Mouse (Mus musculus): ENCODE data around the gene Itm2b. TPM values are rescaled to one million over a fixed set of nuclear protein-coding genes. Genes with fewer than 3 reads are reported as not detected.

Itm2b gene
- polyA plus RNA-seq, 1 experiment from 2014 or later, result 698 TPM

DNA sequence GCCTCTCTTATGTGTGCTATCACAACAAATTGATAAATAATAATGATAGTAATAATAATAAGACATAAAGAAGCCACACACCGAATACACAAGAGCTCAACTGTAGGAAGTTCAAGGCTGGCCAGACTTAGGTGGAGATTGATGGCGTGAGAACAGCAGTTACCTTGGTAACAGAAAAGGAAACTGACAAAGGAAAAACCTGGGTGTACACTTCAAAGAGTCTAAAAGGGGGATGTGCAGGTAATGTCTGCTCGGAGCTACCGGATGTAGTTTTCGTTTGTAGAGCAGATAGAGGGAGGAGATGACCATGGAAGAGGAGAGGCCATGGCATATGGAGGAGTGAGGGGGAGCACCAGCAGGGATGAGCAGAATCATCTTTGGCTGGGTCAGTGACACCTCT is 31.4 kb upstream of the Itm2b start:
- Histone ChIP-seq H3K4me1 (ENCODE audit: control insufficient read depth, insufficient read depth, low read length) (no peaks in the 10 kb centered on the region), H3K4me3 (ENCODE audit: low read depth, low read length) (no peak overlapping the region), H3K27me3 (ENCODE audit: control insufficient read depth, insufficient read depth, low read depth, low read length) (no peaks in the 10 kb centered on the region), H3K4me2 (ENCODE audit: low read length) (no peak overlapping the region), H3K27ac (ENCODE audit: low read length) (no peak overlapping the region), H3K9me3 (replicated peaks; ENCODE audit: control insufficient read depth, low read length, poor library complexity, severe bottlenecking) (no peaks in the 10 kb centered on the region), H3K9ac (ENCODE audit: low read depth, low read length) (no peak overlapping the region), H3K36me3 (ENCODE audit: control insufficient read depth, insufficient read depth, low read length) (no peaks in the 10 kb centered on the region)
- WGBS, result 68% methylated on average over 5 of the region's 5 CpGs
- ATAC-seq, result no peak

DNA sequence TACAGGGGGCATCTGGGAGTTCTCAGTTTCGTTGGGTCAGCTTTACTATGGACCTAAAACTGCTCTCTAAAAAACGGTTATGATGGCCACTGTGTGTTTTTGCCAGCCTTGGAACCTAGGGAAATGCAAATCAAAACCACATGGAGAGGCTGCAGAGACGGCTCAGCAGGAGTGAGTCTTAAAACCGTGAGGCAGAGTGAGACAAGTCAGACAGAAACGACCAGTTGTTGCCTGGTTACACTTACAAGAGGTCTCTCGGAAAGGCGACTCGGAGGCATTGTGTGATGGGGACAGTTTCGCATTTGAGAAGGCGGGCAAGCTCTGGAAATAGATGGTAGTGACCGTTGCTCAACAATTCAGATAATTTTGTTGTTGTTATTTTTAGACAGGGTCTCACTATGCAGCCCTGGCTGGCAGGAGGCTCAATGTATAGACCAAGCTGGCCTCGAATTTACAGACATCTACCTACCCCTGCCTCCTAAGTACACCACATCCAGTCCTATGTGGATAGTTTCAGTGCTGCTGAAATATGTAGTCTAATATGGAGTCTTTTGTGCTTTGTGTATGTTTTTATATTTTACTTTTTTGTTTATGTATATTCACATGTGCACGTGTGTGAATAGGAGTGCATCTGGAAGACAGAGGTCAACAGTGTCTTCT is 30.4 kb upstream of the Itm2b start:
- Histone ChIP-seq H3K9ac (ENCODE audit: low read depth, low read length) (no peak overlapping the region), H3K36me3 (ENCODE audit: control insufficient read depth, insufficient read depth, low read length) (no peaks in the 10 kb centered on the region), H3K4me3 (ENCODE audit: low read depth, low read length) (no peak overlapping the region), H3K4me1 (ENCODE audit: control insufficient read depth, insufficient read depth, low read length) (no peaks in the 10 kb centered on the region), H3K9me3 (replicated peaks; ENCODE audit: control insufficient read depth, low read length, poor library complexity, severe bottlenecking) (no peaks in the 10 kb centered on the region), H3K27me3 (ENCODE audit: control insufficient read depth, insufficient read depth, low read depth, low read length) (no peaks in the 10 kb centered on the region), H3K4me2 (ENCODE audit: low read length) (no peak overlapping the region), H3K27ac (ENCODE audit: low read length) (no peak overlapping the region)
- ATAC-seq, result no peak
- WGBS, result 23% methylated on average over 13 of the region's 13 CpGs

DNA sequence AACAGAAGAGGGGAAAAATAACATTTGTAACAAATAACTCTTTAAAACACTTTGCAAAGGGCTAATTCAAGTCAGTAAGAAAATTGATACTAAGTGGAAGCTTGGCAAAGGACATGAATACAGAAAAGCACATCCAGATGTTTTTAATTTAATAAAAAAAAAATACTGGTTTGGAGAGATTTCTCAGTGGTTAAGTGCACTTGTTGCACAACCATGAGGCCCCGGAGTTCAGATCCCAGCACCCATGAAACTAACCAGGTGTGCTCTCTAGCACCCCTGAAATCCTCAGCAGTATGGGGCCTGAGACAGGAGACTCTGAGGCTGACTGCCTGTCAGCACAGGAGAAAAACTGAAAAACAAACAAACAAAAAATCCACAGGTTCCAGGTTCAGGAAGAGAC is 26.6 kb upstream of the Itm2b start:
- ATAC-seq, result no peak
- no peak overlapping the region for H3K4me3 ChIP-seq (ENCODE audit: low read depth, low read length)
- H3K9me3 ChIP-seq (replicated peaks; ENCODE audit: control insufficient read depth, low read length, poor library complexity, severe bottlenecking), result no peaks in the 10 kb centered on the region
- WGBS, result 93% methylated on average over 1 of the region's 1 CpGs
- no peak overlapping the region for H3K4me2 ChIP-seq (ENCODE audit: low read length)
- no peaks in the 10 kb centered on the region for H3K36me3 ChIP-seq (ENCODE audit: control insufficient read depth, insufficient read depth, low read length)
- no peak overlapping the region for H3K9ac ChIP-seq (ENCODE audit: low read depth, low read length)
- no peaks in the 10 kb centered on the region for H3K27me3 ChIP-seq (ENCODE audit: control insufficient read depth, insufficient read depth, low read depth, low read length)
- H3K27ac ChIP-seq (ENCODE audit: low read length), result no peak overlapping the region
- no peaks in the 10 kb centered on the region for H3K4me1 ChIP-seq (ENCODE audit: control insufficient read depth, insufficient read depth, low read length)

DNA sequence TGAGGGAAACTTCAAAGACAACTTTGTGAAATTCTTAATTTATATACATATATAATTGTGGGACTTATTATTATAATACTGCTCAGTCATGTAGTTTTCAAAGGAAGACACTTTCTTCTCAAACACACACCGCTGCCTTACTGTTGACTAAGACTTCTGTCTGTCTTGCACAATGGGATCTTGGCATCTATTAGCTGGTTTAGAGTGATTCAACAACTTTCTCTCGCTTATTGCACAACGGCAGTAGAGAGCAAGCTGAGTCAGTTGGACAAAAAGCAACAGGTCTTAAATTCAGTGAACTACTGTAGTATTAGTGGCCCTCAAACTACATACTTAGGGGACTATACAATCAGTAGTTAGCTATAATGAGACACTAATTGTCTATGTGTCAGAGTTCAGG is 25.0 kb upstream of the Itm2b start:
- no peak overlapping the region for H3K9ac ChIP-seq (ENCODE audit: low read depth, low read length)
- H3K4me2 ChIP-seq (ENCODE audit: low read length), result no peak overlapping the region
- H3K9me3 ChIP-seq (replicated peaks; ENCODE audit: control insufficient read depth, low read length, poor library complexity, severe bottlenecking), result no peaks in the 10 kb centered on the region
- H3K27ac ChIP-seq (ENCODE audit: low read length), result no peak overlapping the region
- 86% methylated on average over 3 of the region's 3 CpGs for WGBS
- ATAC-seq, result no peak
- H3K4me3 ChIP-seq (ENCODE audit: low read depth, low read length), result no peak overlapping the region
- H3K36me3 ChIP-seq (ENCODE audit: control insufficient read depth, insufficient read depth, low read length), result no peaks in the 10 kb centered on the region
- no peaks in the 10 kb centered on the region for H3K27me3 ChIP-seq (ENCODE audit: control insufficient read depth, insufficient read depth, low read depth, low read length)
- no peaks in the 10 kb centered on the region for H3K4me1 ChIP-seq (ENCODE audit: control insufficient read depth, insufficient read depth, low read length)

DNA sequence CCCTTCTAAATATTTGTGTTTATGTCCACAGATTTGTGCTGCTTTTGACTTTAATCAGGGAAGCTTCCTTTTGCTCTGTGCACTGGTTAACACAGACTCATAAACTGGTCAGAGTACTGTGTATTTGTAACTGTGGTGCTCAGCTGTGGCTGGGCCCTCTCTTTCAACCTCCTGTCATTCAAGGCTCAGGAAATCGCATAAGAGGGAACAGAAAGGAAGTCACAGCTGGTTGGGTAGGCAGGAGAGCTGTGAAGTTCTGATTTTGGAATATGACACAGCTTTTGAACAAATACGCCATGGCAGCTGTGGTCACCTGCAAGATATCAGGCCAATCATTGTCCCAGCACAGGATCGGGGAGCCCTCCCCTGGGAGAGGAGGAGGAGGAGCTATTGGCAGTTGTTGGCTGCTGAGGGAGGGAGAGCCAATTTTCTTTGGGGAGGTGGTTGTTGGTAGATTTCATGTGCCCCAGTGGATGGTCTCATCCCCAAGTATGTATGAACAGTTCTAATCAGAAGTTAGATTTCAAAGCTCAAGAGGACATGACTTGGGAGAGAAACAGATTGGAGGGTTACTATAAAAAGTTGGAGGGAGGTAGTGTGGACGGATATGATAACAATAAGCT is 23.2 kb upstream of the Itm2b start:
- Histone ChIP-seq H3K4me3 (ENCODE audit: low read depth, low read length) (no peak overlapping the region), H3K36me3 (ENCODE audit: control insufficient read depth, insufficient read depth, low read length) (no peaks in the 10 kb centered on the region), H3K27ac (ENCODE audit: low read length) (no peak overlapping the region), H3K27me3 (ENCODE audit: control insufficient read depth, insufficient read depth, low read depth, low read length) (no peaks in the 10 kb centered on the region), H3K4me1 (ENCODE audit: control insufficient read depth, insufficient read depth, low read length) (no peaks in the 10 kb centered on the region), H3K9ac (ENCODE audit: low read depth, low read length) (no peak overlapping the region), H3K4me2 (ENCODE audit: low read length) (no peak overlapping the region), H3K9me3 (replicated peaks; ENCODE audit: control insufficient read depth, low read length, poor library complexity, severe bottlenecking) (no peaks in the 10 kb centered on the region)
- 79% methylated on average over 4 of the region's 4 CpGs for WGBS
- no peak for ATAC-seq

DNA sequence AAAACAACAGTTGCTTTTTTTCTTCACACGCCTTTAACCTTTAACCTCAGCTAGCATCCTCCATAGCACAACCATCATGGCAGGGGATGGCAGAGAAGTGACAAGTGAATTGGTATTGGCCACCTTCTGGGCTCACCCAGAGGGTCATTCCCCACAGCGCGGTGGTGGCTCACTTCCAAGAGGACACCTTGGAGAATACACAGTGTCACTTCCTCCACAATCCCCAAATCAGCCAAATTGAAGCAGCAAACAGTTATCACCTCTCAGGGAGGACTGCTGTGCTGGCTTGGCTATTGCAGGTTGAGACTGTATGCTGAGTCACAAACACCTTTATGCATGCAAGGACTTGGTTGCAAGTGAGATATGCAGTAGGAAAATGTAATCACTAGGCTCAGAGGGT is 18.9 kb upstream of the Itm2b start:
- H3K27me3 ChIP-seq (ENCODE audit: control insufficient read depth, insufficient read depth, low read depth, low read length), result no peaks in the 10 kb centered on the region
- no peak overlapping the region for H3K9ac ChIP-seq (ENCODE audit: low read depth, low read length)
- no peak overlapping the region for H3K4me2 ChIP-seq (ENCODE audit: low read length)
- no peak overlapping the region for H3K4me3 ChIP-seq (ENCODE audit: low read depth, low read length)
- no peak for ATAC-seq
- WGBS, result 85% methylated on average over 3 of the region's 3 CpGs
- no peak overlapping the region for H3K27ac ChIP-seq (ENCODE audit: low read length)
- H3K9me3 ChIP-seq (replicated peaks; ENCODE audit: control insufficient read depth, low read length, poor library complexity, severe bottlenecking), result no peaks in the 10 kb centered on the region
- H3K4me1 ChIP-seq (ENCODE audit: control insufficient read depth, insufficient read depth, low read length), result no peaks in the 10 kb centered on the region
- no peaks in the 10 kb centered on the region for H3K36me3 ChIP-seq (ENCODE audit: control insufficient read depth, insufficient read depth, low read length)

DNA sequence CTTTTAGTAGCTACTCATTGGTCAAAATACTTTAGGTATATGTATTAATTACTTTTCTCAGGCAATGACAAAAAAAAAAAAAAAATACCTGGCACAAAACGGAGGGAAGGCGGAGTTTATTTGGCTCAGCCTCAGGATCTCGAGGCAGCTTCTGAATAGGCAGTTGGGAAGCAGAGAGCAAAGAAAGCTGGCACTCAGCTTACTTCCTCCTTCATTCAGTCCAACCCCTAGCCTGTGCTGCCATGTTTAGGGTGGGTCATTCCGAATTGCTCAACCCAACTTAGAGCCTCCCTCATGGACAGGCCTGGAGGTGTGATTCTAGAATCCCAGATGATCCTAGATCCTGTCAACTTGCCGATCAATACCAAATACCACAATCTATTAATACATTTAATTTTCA is 18.3 kb upstream of the Itm2b start:
- H3K4me2 ChIP-seq (ENCODE audit: low read length), result no peak overlapping the region
- H3K27me3 ChIP-seq (ENCODE audit: control insufficient read depth, insufficient read depth, low read depth, low read length), result no peaks in the 10 kb centered on the region
- 72% methylated on average over 5 of the region's 5 CpGs for WGBS
- H3K27ac ChIP-seq (ENCODE audit: low read length), result no peak overlapping the region
- H3K9ac ChIP-seq (ENCODE audit: low read depth, low read length), result no peak overlapping the region
- H3K4me3 ChIP-seq (ENCODE audit: low read depth, low read length), result no peak overlapping the region
- ATAC-seq, result no peak
- H3K4me1 ChIP-seq (ENCODE audit: control insufficient read depth, insufficient read depth, low read length), result no peaks in the 10 kb centered on the region
- no peaks in the 10 kb centered on the region for H3K9me3 ChIP-seq (replicated peaks; ENCODE audit: control insufficient read depth, low read length, poor library complexity, severe bottlenecking)
- H3K36me3 ChIP-seq (ENCODE audit: control insufficient read depth, insufficient read depth, low read length), result no peaks in the 10 kb centered on the region

DNA sequence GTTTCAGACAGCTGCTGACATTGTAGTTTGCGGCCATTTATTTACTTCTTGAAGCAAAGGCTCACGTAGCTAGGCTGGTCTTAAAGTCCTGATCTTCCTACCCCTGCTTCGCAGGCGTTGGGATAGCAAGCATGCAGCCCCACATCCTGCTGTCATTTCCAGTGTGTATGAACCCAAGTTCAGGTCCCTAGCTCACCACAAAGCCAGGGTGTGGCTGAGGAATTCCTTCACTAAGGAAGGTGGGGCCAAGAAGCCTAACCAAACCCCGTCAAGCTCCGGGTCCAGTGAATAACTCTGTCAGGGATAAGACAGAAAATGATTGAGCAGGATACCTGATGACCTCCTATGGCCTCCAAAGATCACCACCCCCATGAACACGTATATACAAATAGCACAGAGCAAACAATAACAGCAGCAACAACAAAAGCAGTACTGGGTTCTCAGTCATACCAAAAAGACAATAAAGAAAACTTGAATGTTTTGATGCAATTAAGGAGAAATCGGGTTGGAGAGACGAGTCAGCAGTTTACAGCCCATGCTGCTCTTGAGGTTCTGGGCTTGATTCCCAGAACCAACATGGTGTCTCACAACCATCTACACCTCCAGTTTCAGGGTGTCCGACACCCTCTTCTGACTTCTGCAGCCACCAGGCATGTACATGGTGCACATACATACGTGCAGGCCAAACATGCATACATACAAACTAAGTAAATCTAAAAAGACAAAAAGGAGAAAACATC is 17.4 kb upstream of the Itm2b start:
- no peak for ATAC-seq
- Histone ChIP-seq H3K9ac (ENCODE audit: low read depth, low read length) (no peak overlapping the region), H3K4me1 (ENCODE audit: control insufficient read depth, insufficient read depth, low read length) (no peaks in the 10 kb centered on the region), H3K27ac (ENCODE audit: low read length) (no peak overlapping the region), H3K27me3 (ENCODE audit: control insufficient read depth, insufficient read depth, low read depth, low read length) (no peaks in the 10 kb centered on the region), H3K4me3 (ENCODE audit: low read depth, low read length) (no peak overlapping the region), H3K36me3 (ENCODE audit: control insufficient read depth, insufficient read depth, low read length) (no peaks in the 10 kb centered on the region), H3K4me2 (ENCODE audit: low read length) (no peak overlapping the region), H3K9me3 (replicated peaks; ENCODE audit: control insufficient read depth, low read length, poor library complexity, severe bottlenecking) (no peaks in the 10 kb centered on the region)
- 82% methylated on average over 11 of the region's 11 CpGs for WGBS

DNA sequence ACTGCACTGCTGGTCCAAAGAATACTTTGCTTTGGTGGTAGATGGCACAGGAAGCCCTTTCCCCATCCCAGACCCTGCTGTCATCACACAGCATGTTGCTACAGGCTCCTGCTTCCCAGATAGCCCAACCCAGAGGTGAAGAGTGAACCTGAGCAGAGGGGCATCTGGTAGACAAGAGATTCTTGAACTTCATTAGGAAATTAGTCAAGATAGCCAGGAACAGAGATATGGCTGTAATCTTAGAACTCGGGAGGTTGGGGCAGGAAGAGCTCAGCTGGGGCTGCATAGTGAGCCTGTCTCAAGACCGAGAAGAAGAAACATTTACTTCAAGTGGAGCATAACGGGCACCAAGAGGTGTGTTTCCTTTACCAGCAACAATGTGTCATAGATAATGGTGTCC is 16.3 kb upstream of the Itm2b start:
- Histone ChIP-seq H3K4me1 (ENCODE audit: control insufficient read depth, insufficient read depth, low read length) (no peaks in the 10 kb centered on the region), H3K9ac (ENCODE audit: low read depth, low read length) (no peak overlapping the region), H3K27ac (ENCODE audit: low read length) (no peak overlapping the region), H3K4me2 (ENCODE audit: low read length) (no peak overlapping the region), H3K36me3 (ENCODE audit: control insufficient read depth, insufficient read depth, low read length) (no peaks in the 10 kb centered on the region), H3K27me3 (ENCODE audit: control insufficient read depth, insufficient read depth, low read depth, low read length) (no peaks in the 10 kb centered on the region), H3K4me3 (ENCODE audit: low read depth, low read length) (no peak overlapping the region), H3K9me3 (replicated peaks; ENCODE audit: control insufficient read depth, low read length, poor library complexity, severe bottlenecking) (no peaks in the 10 kb centered on the region)
- ATAC-seq, result no peak
- 85% methylated on average over 3 of the region's 3 CpGs for WGBS
